Mouse (Mus musculus) heart, postnatal 14 days (tissue): ENCODE results near the gene Nat8f1. TPM values are rescaled to one million over a fixed set of nuclear protein-coding genes. Genes with fewer than 3 reads are reported as not detected.
"Not testable (repeated sequence)": the region's sequence is repeated elsewhere in the genome, so short reads cannot be mapped to it uniquely, and the experiment has no call there.

ENCODE experiments used
- DNase-seq, 2 experiments: peaks; one replicate each; pipeline ENCODE4 v3.0.0; 2021 to 2022
- intact Hi-C: fragments of 180-260 bp; cut with DNase I; formaldehyde crosslinking; loops from one replicate; pipeline ENCODE4 v1.15.1; 2025
- total RNA-seq, 2 experiments: library from RNA; stranded (reverse); gene quantifications; 2 replicates each; pipeline ENCODE4 v1.2.3; 2021

Nat8f1 gene
- total RNA-seq, 2 experiments from 2014 or later, result 1.9 to 2.5 TPM

DNA sequence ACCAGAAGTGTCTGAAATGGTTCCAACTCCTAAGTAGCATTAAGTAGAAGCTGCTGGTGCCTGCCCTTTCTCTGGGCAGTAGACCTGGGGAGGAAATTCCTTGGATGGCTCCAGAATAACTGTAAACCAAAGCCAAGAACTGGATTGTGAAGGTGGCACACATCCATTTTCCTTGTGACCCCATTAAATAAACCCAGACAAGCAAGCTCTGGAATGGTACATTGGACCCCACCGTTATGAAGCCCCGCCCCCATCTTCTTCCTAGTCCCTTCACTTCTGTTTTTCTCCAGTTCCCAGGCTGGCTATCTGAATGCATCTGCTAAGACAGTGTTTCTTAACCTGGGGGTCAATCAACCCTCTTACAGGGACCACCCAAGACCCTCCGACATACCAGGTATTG, 3.9 kb downstream of the Nat8f1 start, which contains the start of gene Tprkb:
Gene Tprkb, plus strand, starts transcription at position 279 of the 400 bp plus-strand sequence.
- no peak for DNase-seq
- intact Hi-C loops, result no loop called here

DNA sequence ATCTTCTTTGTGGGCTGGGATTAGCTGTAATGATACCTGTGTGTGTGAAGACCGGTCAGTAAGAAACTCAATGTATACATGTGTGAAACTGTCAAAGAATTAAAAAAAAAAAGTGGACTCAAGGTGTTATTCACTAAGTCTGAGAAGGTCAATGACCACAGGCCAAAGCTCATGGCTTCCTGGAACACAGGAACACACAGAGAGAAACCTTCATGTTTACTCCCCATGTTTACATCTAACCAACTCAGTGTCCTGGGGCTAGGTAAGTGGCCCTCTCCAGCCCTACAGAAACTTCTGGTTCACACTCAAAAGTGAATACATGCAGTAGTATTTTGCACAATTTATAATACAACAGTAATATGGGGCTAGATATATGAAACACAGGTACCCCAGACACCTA, 5.8 kb downstream of the Nat8f1 start:
- intact Hi-C loops, result loop anchor here (10.0 kb wide), 1 partner anchor 325 kb away; the partner anchor contains the start of gene Alms1
- no peak for DNase-seq

DNA sequence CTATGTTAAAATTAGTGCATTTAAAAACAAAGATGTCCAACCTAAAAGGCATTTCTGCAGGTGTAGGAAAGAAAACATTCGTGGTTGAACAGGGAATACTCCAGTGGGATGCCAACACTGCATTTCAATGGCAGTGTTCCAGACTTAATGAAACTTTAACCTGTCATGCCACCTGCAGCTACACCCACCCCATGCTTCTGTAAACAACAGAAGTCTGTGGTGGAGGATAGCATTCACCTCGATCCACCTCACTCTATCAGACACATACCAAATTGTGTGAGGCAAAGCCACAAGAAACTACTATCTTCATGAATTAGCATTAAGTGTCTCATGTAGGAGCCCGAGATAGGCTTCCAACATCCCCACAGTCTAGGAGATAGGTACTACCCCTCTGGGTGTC, 7.1 kb downstream of the Nat8f1 start:
- intact Hi-C loops, result loop anchor here (10.0 kb wide), 1 partner anchor 324 kb away; the partner anchor contains the start of gene Alms1
- DNase-seq, result no peak

DNA sequence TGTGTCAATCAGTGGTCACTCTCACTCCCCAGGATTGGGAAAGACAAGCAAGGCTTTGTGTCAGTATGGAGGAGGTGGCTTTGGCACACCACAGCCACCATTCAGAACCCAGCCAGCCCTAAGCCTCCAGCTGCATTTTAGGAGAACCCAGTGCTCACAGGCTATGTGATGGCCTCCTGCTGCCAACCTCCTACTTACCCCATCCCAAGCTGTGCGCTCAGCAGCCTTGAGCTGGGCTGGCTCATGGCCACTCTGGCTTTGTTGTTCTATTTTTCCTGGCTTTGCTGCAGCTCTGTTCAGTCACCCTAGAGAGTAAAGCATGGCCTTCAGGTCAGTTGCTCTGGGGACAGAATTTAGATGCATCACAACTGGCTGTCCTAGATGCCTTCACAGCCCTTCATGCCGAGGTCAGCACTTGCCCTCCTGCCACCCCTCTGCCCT, 8.6 kb downstream of the Nat8f1 start:
- DNase-seq, result peak; percentile 13 to 28
- intact Hi-C loops, result loop anchor here (10.0 kb wide), 1 partner anchor 322 kb away; the partner anchor contains the start of gene Alms1

DNA sequence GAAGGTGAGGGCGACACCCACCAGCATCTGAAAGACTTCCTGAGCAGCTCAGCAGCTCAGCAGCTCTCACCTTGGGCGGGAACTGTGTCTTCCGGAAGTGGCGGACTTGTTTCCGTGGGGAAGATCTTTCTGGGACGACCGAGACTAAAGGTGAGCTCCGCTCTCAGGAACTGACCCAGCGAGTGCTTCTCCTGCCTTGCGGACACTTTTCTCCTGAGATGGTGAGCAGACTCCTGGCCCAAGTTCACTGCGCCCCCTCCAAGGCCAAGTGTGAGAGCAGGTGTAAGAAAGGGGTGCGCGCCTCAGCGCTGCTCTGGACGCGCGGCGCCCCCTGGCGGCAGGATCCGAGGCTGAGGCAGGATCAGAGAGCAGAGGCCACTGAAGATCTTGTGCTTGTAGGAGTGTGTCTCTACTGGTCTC, 10.8 kb downstream of the Nat8f1 start, which contains the start of gene Nat8f4:
Gene Nat8f4, minus strand, starts transcription at position 243 of the 420 bp plus-strand sequence.
- DNase-seq, result peak; percentile 71 to 84
- intact Hi-C loops, result loop anchor here (10.0 kb wide), 1 partner anchor 320 kb away; the partner anchor contains the start of gene Alms1

DNA sequence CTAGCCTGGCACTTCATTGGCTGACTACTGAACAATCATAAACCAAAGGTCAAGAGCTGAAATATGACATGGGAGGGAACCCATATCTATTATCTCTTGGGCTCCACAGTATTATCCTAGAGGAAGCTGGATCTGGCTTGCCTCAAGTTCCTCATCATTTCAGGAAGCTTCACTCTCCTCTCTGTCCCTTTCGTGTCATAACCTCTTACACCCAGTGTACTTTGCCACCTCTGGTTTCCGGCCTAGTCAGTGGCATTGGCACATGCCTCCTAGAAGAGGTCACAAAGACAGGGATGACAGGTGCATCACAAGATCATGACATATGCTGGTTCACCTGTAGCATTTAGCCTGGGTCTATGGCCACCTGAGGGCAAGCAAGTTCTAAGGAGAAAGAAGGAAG, 13.2 kb downstream of the Nat8f1 start:
- intact Hi-C loops, result loop anchor here (10.0 kb wide), 1 partner anchor 318 kb away; the partner anchor contains the start of gene Alms1
- DNase-seq, result no peak

DNA sequence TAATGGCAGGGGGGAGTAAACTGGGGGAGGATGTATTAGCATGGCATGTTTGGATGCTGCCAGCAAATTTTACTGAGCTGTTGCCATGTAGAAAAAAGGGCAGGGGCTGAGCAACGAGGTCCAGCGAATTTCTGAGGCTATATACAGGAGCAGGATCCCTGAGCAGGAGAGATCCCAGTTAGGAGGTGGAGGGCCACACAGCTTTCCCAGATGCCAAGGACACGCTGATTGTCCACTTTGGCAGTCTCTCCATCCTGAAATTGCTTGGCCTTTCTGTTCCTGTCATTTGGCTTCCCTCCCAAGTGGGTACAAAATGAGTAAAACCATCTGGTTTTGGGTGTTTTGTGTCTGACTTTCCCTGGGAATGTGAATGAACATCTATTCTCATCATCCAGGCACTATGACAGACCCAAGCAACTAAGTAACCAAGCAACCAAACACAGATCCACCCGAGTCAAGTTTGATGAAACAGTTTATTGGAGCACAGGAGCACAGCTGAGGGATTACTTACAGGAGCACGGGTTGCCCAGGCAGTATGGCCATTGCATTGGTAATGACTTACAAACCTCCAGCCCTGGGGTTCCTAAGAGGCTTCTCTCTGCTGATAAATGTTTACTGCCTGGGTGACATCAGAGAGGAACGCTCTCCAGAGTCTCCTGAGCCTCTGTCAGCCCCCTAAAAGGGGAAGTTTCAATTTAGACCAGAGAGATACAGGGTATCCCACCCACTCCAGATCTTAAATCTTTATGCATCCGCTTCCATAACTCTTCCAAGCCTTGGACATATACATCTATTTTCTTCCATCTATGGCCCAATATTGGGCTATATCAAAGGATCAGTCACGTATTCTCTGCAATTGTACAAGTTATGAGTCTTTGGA, 16.7 kb downstream of the Nat8f1 start:
- intact Hi-C loops, DNase-seq: not testable (repeated sequence)

DNA sequence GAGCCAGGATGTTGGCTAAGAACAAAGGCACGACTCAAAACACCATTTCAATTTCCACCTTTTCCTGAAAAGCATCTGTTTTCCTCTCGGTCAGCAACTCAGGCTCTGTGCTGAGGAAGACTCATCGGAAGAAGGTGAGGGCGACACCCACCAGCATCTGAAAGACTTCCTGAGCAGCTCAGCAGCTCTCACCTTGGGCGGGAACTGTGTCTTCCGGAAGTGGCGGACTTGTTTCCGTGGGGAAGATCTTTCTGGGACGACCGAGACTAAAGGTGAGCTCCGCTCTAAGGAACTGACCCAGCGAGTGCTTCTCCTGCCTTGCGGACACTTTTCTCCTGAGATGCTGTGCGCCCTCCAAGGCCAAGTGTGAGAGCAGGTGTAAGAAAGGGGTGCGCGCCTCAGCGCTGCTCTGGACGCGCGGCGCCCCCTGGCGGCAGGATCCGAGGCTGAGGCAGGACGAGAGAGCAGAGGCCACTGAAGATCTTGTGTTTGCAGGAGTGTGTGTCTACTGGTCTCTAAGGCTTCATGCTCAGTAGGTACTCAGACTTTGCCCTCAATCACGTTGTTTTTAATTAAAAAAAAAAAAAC, 20.3 kb downstream of the Nat8f1 start:
- intact Hi-C loops, result not testable (repeated sequence)
- DNase-seq, result peak in 1 of 2 experiments; percentile 35

DNA sequence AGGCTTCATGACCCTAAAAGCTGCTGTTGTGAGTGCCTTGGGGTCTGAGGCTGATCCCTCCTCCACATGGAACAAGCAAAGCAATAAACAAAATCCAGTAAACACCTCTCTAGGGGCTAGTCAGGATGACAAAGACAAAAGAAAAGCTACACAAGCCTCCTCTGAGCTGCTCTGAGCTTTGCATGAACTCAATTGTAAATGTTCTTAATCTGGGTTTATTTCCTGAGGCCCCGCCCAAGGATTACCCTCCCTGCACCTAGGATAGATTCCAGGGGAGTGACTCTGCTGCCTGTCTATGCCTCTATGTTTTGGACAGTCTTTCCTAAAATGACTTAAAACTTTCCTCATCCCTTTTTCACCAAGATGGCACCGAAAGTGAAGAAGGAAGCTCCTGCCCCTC, 26.5 kb downstream of the Nat8f1 start:
- no peak for DNase-seq
- intact Hi-C loops, result no loop called here

DNA sequence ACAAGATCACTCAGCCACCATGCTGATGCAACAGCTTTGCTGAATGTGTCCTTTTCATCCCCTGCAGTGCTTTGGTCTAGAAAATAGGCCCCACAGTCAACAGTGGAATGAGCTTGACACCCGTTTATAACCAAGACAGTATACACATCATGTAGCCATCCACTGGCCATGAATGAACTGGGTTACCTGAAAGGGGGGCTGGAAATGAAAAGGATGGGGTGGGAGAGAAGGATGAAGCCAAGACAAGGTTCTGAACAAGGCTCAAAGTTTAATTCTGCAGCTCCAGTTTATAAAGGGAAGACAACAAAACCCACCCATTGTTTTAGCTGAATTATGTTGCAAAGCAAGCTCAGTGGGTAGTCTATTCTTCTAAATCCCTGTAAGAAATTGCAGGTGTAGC, 31.2 kb downstream of the Nat8f1 start:
- intact Hi-C loops, result no loop called here
- no peak for DNase-seq

DNA sequence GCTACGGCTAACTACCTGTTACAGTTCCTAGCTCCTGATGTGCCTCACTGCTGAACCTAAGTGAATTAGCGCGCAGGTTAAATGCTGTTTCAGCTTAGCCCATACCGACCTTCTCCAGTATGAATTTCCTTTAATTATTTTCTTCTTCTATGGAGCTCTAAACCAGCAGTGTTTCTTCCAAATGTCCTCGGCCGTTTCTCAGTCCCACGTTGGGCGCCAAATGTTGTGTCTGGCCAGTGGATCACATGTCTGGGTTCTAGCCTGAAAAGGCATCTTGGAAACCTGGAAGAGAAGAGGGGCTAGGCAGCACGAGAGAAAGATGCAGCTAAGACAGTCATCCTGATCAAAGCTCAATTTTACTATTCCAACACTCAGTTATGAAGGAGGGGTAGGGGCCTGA, 32.2 kb downstream of the Nat8f1 start:
- DNase-seq, intact Hi-C loops: not testable (repeated sequence)

DNA sequence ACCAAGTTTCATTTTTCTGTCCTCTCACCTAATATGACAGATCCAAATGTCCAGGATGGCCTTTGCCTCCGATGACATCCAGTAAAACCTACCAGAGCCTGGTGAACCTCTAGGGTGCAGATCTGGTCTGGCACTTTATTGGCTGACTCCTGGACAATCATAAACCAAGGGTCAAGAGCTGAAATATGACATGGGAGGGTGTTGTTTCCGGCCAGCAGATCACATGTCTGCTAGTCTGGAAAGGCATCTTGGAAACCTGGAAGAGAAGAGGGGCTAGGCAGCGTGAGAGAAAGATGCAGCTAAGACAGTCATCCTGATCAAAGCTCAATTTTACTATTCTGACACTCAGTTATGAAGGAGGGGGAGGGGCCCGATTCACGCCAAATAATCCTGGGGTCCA, 46.5 kb downstream of the Nat8f1 start, which contains the start of gene Nat8f2:
Gene Nat8f2, minus strand, starts transcription at position 153 of the 400 bp plus-strand sequence.
- intact Hi-C loops, DNase-seq: not testable (repeated sequence)

DNA sequence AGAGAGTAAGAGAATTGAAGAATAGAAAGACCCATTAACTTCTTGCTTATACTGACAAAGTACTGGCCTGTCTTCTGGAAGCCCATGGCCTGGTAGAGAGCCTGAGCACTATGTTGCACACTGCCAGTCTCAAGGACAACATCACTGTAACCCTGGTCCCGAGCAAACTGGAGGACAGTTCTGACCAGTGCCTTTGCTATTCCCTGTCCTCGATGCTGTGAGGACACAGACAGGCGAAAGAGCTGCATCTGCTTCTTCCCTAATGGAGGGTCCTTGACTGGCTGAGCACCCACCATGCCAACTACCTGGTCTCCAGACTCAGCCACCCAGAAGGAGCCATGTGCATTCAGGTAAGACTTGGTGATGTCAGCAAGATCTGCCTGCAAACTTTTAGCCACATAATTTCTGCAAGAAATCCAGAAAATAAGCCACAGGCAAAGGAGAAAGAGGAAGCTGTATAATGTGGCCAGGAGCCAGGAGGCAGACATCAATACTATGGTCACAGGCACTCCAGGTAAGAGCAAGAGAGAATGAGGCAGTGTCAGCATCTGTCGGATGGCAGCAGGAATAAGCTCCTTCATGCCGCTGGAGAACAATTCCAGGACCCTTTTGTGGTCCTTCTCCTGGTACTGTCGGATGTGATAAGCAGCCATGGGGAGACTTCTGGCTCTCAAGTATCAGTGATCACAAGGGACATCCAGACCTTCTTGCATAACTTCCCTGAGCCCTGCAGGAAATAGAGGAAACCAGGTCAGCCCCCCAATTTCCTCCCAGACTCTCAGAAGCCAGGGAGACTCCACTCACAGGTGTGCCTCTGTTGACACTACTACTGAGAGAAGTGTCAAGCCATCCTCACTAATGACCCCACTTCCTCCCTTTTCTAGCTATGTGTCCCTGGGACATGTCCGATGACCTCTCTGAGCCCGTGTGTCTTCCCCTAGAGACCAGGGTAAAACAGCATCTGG, 47.5 kb downstream of the Nat8f1 start:
- DNase-seq, result no peak
- intact Hi-C loops, result no loop called here

DNA sequence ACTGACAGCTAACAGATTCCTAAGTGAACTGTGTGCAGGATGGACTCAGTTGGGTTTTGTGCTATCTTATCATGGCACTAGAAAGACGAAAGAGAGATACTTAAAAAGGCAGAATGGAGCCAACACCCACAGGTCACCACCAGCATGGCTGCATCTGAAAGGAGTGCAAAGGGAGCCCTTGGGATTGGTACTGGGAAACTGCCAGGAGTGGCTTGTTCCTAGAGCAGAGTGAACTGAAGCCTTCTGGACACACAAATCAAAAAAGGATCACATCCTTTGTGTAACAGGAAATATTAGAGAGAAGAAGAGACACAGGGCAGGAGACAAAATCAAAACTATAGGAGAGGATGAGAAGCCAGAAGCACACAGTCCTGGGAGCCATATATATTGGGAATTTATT, 48.5 kb downstream of the Nat8f1 start:
- DNase-seq, intact Hi-C loops: not testable (repeated sequence)

DNA sequence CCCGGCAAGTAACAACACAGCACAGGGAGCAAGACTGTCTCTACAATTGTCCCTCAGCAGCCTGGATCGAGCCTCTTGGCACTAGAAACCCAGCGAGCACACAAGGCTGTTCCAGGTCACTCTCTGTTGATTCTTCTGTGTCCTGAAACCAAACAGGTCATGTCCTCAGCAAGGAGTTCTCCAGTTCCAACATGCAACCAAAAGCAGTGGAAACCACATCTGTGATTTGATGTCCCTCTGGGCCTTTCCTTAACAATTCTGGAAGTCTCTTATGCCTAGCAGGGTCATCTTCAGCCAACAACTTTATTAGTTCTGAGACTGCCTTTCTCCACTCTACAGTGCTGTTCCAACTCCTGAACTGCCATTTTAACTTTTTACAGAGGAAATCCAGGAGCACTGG, 49.3 kb downstream of the Nat8f1 start:
- DNase-seq, intact Hi-C loops: not testable (repeated sequence)

DNA sequence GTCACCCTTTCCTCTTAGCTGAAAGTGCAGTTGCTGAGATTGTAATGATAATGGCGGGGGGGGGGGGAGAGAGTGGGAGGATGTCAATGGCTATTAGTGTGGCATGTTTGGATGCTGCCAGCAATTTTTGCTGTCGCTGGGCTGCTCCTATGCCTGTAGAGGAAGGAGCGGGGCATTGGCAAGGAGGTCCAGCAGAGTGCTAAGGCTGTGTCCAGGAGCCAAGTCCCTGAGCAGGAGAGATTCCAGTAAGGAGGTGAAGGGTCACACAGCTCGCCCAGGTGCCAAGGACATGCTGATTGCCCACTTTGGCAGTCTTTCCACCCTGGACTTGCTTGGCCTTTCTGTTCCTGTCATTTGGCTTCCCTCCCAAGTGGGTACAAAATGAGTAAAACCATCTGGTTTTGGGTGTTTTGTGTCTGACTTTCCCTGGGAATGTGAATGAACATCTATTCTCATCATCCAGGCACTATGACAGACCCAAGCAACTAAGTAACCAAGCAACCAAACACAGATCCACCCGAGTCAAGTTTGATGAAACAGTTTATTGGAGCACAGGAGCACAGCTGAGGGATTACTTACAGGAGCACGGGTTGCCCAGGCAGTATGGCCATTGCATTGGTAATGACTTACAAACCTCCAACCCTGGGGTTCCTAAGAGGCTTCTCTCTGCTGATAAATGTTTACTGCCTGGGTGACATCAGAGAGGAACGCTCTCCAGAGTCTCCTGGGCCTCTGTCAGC, 50.4 kb downstream of the Nat8f1 start:
- peak in 1 of 2 experiments; percentile 16 for DNase-seq
- intact Hi-C loops, result not testable (repeated sequence)

DNA sequence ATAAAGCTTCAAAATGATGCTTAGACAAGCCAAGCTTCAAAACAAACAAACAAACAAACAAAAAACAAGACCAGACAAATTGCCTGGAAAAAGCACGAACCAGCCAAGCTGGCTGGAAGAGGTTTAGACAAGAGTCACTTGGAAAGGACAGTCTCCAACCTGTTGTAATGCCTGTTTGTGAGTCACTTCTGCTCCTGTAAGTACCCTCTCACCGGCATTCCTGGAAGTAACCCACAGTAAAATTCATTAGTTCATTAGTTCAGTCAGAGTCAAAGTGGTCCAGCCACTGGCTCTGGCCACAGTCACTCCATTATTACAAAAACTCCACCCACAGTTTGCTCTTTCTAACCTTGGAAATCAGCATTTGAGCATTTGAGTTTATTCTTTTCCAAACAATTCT, 51.6 kb downstream of the Nat8f1 start:
- DNase-seq, result no peak
- intact Hi-C loops, result no loop called here

DNA sequence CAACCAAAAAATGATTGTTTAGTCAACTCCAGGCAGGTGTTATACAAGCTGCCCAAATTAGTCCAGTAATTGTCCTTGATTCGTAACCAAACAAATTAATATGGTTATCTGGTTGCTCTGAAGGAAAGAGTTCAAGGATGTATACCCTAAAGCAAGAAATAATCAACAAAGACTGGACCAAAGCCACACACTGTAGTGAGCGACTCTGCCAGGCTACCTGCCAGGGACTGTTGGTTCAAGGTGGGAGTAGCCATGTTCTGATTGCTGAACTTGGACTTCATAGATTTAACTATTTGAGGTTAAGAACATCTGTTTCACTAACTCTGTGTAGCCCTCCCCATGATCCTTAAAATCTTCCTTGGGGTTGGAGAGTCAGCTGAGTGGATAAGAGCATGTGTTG, 52.4 kb downstream of the Nat8f1 start:
- intact Hi-C loops, result no loop called here
- DNase-seq, result no peak

DNA sequence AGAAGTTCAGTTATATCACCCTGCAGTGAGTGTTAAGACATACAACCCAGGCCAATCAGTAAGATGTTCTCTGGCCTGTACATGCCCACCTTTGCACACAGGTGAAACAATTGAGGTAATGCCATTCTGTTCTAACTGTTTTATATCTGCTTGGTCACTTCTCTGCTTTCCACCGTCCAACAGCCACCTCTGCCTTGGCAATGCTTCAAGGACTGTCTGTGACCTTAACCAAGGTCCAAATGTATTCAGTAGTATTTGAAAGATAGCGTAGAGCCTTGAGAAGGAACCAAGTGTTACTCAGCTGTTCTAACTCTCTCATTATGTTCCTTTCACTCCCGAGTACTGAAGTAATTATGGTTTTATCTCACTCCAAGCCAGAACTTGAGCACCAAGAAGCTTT, 52.9 kb downstream of the Nat8f1 start:
- DNase-seq, result no peak
- intact Hi-C loops, result no loop called here
